Mouse (Mus musculus) naive thymus-derived CD4-positive, alpha-beta T cell, adult 5 months (primary cell): ENCODE measurements around the gene Osm. TPM values are rescaled to one million over a fixed set of nuclear protein-coding genes. Genes with fewer than 3 reads are reported as not detected.

Experiments used
- polyA plus RNA-seq: library from polyadenylated mRNA; unstranded; fragments of 100-300 nt; shearing (Covaris generic); gene quantifications from one replicate; pipeline ENCODE4 v1.2.1, GENCODE M21; 2017

Gene Osm
- 22.4 TPM for polyA plus RNA-seq

GRCm38 (mm10) chr11:4235665-4236545 is at the start of gene Osm:
Gene Osm (plus strand): TSS chr11:4236420.

GRCm38 (mm10) chr11:4186486-4187317 is 49.5 kb upstream of the Osm start, which contains the start of gene Tbc1d10a:
Gene Tbc1d10a (plus strand): TSS chr11:4186789.

GRCm38 (mm10) chr11:4217914-4218629 is 18.1 kb upstream of the Osm start, which contains the start of gene Castor1:
Gene Castor1 (plus strand): TSS chr11:4218225.

GRCm38 (mm10) chr11:4256846-4257607 is 20.8 kb downstream of the Osm start, which contains the start of gene Lif:
Gene Lif (plus strand): TSS chr11:4257557.

Other genes with a start within 250 kb of the Osm start
- not detected for gene Sec14l4, start 205.0 kb upstream of the Osm start, polyA plus RNA-seq
- not detected for gene Sec14l3, start 171.6 kb upstream of the Osm start, polyA plus RNA-seq
- gene Mtfp1, start 141.0 kb upstream of the Osm start, polyA plus RNA-seq, result 0.57 TPM
- 0.29 TPM for gene Sec14l2, start 113.0 kb upstream of the Osm start, polyA plus RNA-seq
- gene Rnf215, start 101.2 kb upstream of the Osm start, polyA plus RNA-seq, result 35.0 TPM
- gene Ccdc157, start 76.1 kb upstream of the Osm start, polyA plus RNA-seq, result 5.0 TPM
- gene Sf3a1, start 76.1 kb upstream of the Osm start, polyA plus RNA-seq, result 52.2 TPM
- 108 TPM for gene Tbc1d10a, start 49.6 kb upstream of the Osm start, polyA plus RNA-seq
- gene Castor1, start 18.2 kb upstream of the Osm start, polyA plus RNA-seq, result 30.3 TPM
- not detected for gene Lif, start 21.1 kb downstream of the Osm start, polyA plus RNA-seq
- gene Hormad2, start 204.7 kb downstream of the Osm start, polyA plus RNA-seq, result 0.88 TPM